Mouse (Mus musculus): ENCODE data around the gene Auts2. TPM values are rescaled to one million over a fixed set of nuclear protein-coding genes. Genes with fewer than 3 reads are reported as not detected.

Auts2 gene
- polyA plus RNA-seq, 1 experiment, result 9.2 TPM

- Histone ChIP-seq H3K4me3 (ENCODE audit: insufficient read depth, low read depth, low read length) (no peak overlapping the region), H3K27me3 (replicated peaks; ENCODE audit: control insufficient read depth, insufficient read depth, low read length) (no peaks in the 10 kb centered on the region), H3K36me3 (ENCODE audit: control insufficient read depth, insufficient read depth, low read length) (no peaks in the 10 kb centered on the region), H3K4me1 (ENCODE audit: control insufficient read depth, insufficient read depth, low read length) (no peaks in the 10 kb centered on the region), H3K27ac (ENCODE audit: insufficient read depth, low read depth, low read length) (no peak overlapping the region)
- WGBS, result 73% methylated on average over 1 of the region's 1 CpGs
- TF ChIP-seq CTCF (conservative IDR thresholded peaks at IDR 0.05; ENCODE audit: insufficient read depth, insufficient read length, low read depth, low read length) (no peak), POLR2A (IDR thresholded peaks at IDR 0.05; ENCODE audit: low read depth, low read length) (no peak)
- DNase-seq, result no peak
Observed at GRCm38 (mm10) chr5:131546414-131546813, 996.7 kb downstream of the Auts2 start.

GRCm38 (mm10) chr5:131544381-131544780 is 998.8 kb downstream of the Auts2 start:
- H3K27ac ChIP-seq (ENCODE audit: insufficient read depth, low read depth, low read length), result no peak overlapping the region
- TF ChIP-seq CTCF (conservative IDR thresholded peaks at IDR 0.05; ENCODE audit: insufficient read depth, insufficient read length, low read depth, low read length) (no peak), POLR2A (IDR thresholded peaks at IDR 0.05; ENCODE audit: low read depth, low read length) (no peak)
- DNase-seq, result no peak
- 70% methylated on average over 7 of the region's 7 CpGs for WGBS
- no peak overlapping the region for H3K4me3 ChIP-seq (ENCODE audit: insufficient read depth, low read depth, low read length)
- H3K27me3 ChIP-seq (replicated peaks; ENCODE audit: control insufficient read depth, insufficient read depth, low read length), result no peaks in the 10 kb centered on the region
- no peaks in the 10 kb centered on the region for H3K36me3 ChIP-seq (ENCODE audit: control insufficient read depth, insufficient read depth, low read length)
- no peaks in the 10 kb centered on the region for H3K4me1 ChIP-seq (ENCODE audit: control insufficient read depth, insufficient read depth, low read length)

GRCm38 (mm10) chr5:131538311-131538915 is 1004.7 kb downstream of the Auts2 start:
- no peaks in the 10 kb centered on the region; the same call in 1 of the 2 replicates for H3K4me1 ChIP-seq (ENCODE audit: control insufficient read depth, insufficient read depth, low read length)
- TF ChIP-seq POLR2A (IDR thresholded peaks at IDR 0.05; ENCODE audit: low read depth, low read length), result no peak
- TF ChIP-seq CTCF (conservative IDR thresholded peaks at IDR 0.05; ENCODE audit: insufficient read depth, insufficient read length, low read depth, low read length), result no peak
- under 1% methylated on average over 64 of the region's 68 CpGs for WGBS
- no peaks in the 10 kb centered on the region for H3K36me3 ChIP-seq (ENCODE audit: control insufficient read depth, insufficient read depth, low read length)
- peak overlapping the region; percentile 82 for H3K4me3 ChIP-seq (ENCODE audit: insufficient read depth, low read depth, low read length)
- H3K27me3 ChIP-seq (replicated peaks; ENCODE audit: control insufficient read depth, insufficient read depth, low read length), result no peaks in the 10 kb centered on the region
- DNase-seq, result peak; percentile 72
- peak overlapping the region; percentile 53; the same call in 1 of the 2 replicates for H3K27ac ChIP-seq (ENCODE audit: insufficient read depth, low read depth, low read length)

- Histone ChIP-seq H3K27me3 (replicated peaks; ENCODE audit: control insufficient read depth, insufficient read depth, low read length) (no peaks in the 10 kb centered on the region), H3K27ac (ENCODE audit: insufficient read depth, low read depth, low read length) (no peak overlapping the region; the same call in 1 of the 2 replicates), H3K36me3 (ENCODE audit: control insufficient read depth, insufficient read depth, low read length) (no peaks in the 10 kb centered on the region), H3K4me3 (ENCODE audit: insufficient read depth, low read depth, low read length) (peak overlapping the region; percentile 82), H3K4me1 (ENCODE audit: control insufficient read depth, insufficient read depth, low read length) (no peaks in the 10 kb centered on the region; the same call in 1 of the 2 replicates)
- TF ChIP-seq POLR2A (IDR thresholded peaks at IDR 0.05; ENCODE audit: low read depth, low read length) (no peak), CTCF (conservative IDR thresholded peaks at IDR 0.05; ENCODE audit: insufficient read depth, insufficient read length, low read depth, low read length) (no peak)
- WGBS, result 1% methylated on average over 39 of the region's 48 CpGs
- DNase-seq, result peak; percentile 51
Observed at GRCm38 (mm10) chr5:131537831-131538310, 1005.3 kb downstream of the Auts2 start.

GRCm38 (mm10) chr5:131537155-131537830 is 1005.9 kb downstream of the Auts2 start:
- H3K4me3 ChIP-seq (ENCODE audit: insufficient read depth, low read depth, low read length), result peak overlapping the region; percentile 82
- TF ChIP-seq CTCF (conservative IDR thresholded peaks at IDR 0.05; ENCODE audit: insufficient read depth, insufficient read length, low read depth, low read length) (no peak), POLR2A (IDR thresholded peaks at IDR 0.05; ENCODE audit: low read depth, low read length) (no peak)
- H3K27me3 ChIP-seq (replicated peaks; ENCODE audit: control insufficient read depth, insufficient read depth, low read length), result no peaks in the 10 kb centered on the region
- H3K4me1 ChIP-seq (ENCODE audit: control insufficient read depth, insufficient read depth, low read length), result no peaks in the 10 kb centered on the region; the same call in 1 of the 2 replicates
- WGBS, result under 1% methylated on average over 44 of the region's 44 CpGs
- DNase-seq, result peak; percentile 77
- H3K36me3 ChIP-seq (ENCODE audit: control insufficient read depth, insufficient read depth, low read length), result no peaks in the 10 kb centered on the region
- H3K27ac ChIP-seq (ENCODE audit: insufficient read depth, low read depth, low read length), result no peak overlapping the region

GRCm38 (mm10) chr5:131535752-131536151 is 1007.4 kb downstream of the Auts2 start:
- 89% methylated on average over 6 of the region's 6 CpGs for WGBS
- H3K27ac ChIP-seq (ENCODE audit: insufficient read depth, low read depth, low read length), result no peak overlapping the region
- DNase-seq, result no peak
- no peaks in the 10 kb centered on the region; the same call in 1 of the 2 replicates for H3K4me1 ChIP-seq (ENCODE audit: control insufficient read depth, insufficient read depth, low read length)
- TF ChIP-seq POLR2A (IDR thresholded peaks at IDR 0.05; ENCODE audit: low read depth, low read length) (no peak), CTCF (conservative IDR thresholded peaks at IDR 0.05; ENCODE audit: insufficient read depth, insufficient read length, low read depth, low read length) (no peak)
- H3K27me3 ChIP-seq (replicated peaks; ENCODE audit: control insufficient read depth, insufficient read depth, low read length), result no peaks in the 10 kb centered on the region
- no peaks in the 10 kb centered on the region for H3K36me3 ChIP-seq (ENCODE audit: control insufficient read depth, insufficient read depth, low read length)
- H3K4me3 ChIP-seq (ENCODE audit: insufficient read depth, low read depth, low read length), result no peak overlapping the region

- Histone ChIP-seq H3K4me3 (ENCODE audit: insufficient read depth, low read depth, low read length) (no peak overlapping the region), H3K27me3 (replicated peaks; ENCODE audit: control insufficient read depth, insufficient read depth, low read length) (no peaks in the 10 kb centered on the region), H3K27ac (ENCODE audit: insufficient read depth, low read depth, low read length) (no peak overlapping the region), H3K36me3 (ENCODE audit: control insufficient read depth, insufficient read depth, low read length) (no peaks in the 10 kb centered on the region), H3K4me1 (ENCODE audit: control insufficient read depth, insufficient read depth, low read length) (no peaks in the 10 kb centered on the region; the same call in 1 of the 2 replicates)
- TF ChIP-seq POLR2A (IDR thresholded peaks at IDR 0.05; ENCODE audit: low read depth, low read length) (no peak), CTCF (conservative IDR thresholded peaks at IDR 0.05; ENCODE audit: insufficient read depth, insufficient read length, low read depth, low read length) (peak; percentile 64)
- WGBS, result 33% methylated on average over 3 of the region's 3 CpGs
- peak; percentile 43 for DNase-seq
Observed at GRCm38 (mm10) chr5:131533815-131534214, 1009.3 kb downstream of the Auts2 start.

Data from kidney, adult 2 months (tissue).